Mouse (Mus musculus) lung, postnatal 0 days (tissue): ENCODE data around the gene Rev3l. TPM values are rescaled to one million over a fixed set of nuclear protein-coding genes. Genes with fewer than 3 reads are reported as not detected.

Source experiments
- ATAC-seq: fragments of 200-750 bp; cut with Nextera tagmentation; 2 replicates; pipeline ENCODE4 v1.8.0; 2017; ENCODE audit warnings: moderate library complexity
- DNase-seq: peaks from one replicate; pipeline ENCODE4 v3.0.0-alpha.2; 2016; ENCODE audit warnings: low spot score
- H3K27ac ChIP-seq: fragments of 300-500 bp; sonication (generic); 2 replicates; pipeline ENCODE4 v1.5.1; 2014; ENCODE audit warnings: antibody characterized with exemption, mild to moderate bottlenecking, low read length, mixed read lengths
- H3K27me3 ChIP-seq: fragments of 300-500 bp; sonication (generic); replicated peaks from 2 replicates; pipeline ENCODE4 v1.6.1; 2014; ENCODE audit warnings: low read length, mixed read lengths; ENCODE audit not compliant: insufficient read depth
- H3K36me3 ChIP-seq: fragments of 300-500 bp; sonication (generic); 2 replicates; pipeline ENCODE4 v1.6.1; 2014; ENCODE audit warnings: low read length, mixed read lengths; ENCODE audit not compliant: insufficient read depth
- H3K4me1 ChIP-seq: fragments of 300-500 bp; sonication (generic); 2 replicates; pipeline ENCODE4 v1.6.1; 2014; ENCODE audit warnings: antibody characterized with exemption, low read depth, low read length, mixed read lengths; ENCODE audit not compliant: insufficient read depth
- H3K4me2 ChIP-seq: fragments of 300-500 bp; sonication (generic); replicated peaks from 2 replicates; pipeline ENCODE4 v1.6.1; 2014; ENCODE audit warnings: low read depth, mild to moderate bottlenecking, low read length, moderate library complexity, mixed read lengths
- H3K4me3 ChIP-seq: fragments of 300-500 bp; sonication (generic); 2 replicates; pipeline ENCODE4 v1.5.1; 2014; ENCODE audit warnings: low read depth, low read length
- H3K9ac ChIP-seq: fragments of 300-500 bp; sonication (generic); replicated peaks from 2 replicates; pipeline ENCODE4 v1.6.1; 2014; ENCODE audit warnings: low read depth, mild to moderate bottlenecking
- H3K9me3 ChIP-seq: fragments of 300-500 bp; sonication (generic); 2 replicates; pipeline ENCODE4 v1.6.1; 2016; ENCODE audit warnings: low read length, mixed read lengths
- CTCF ChIP-seq: IDR thresholded peaks from 2 replicates; pipeline ENCODE4 v1.5.1; 2016; ENCODE audit warnings: antibody characterized with exemption, mild to moderate bottlenecking
- EP300 ChIP-seq: IDR thresholded peaks from 2 replicates; pipeline ENCODE4 v1.6.1; 2016; ENCODE audit warnings: antibody characterized with exemption, mild to moderate bottlenecking, control low read depth
- WGBS: fragments of 180-500 bp; shearing (Covaris S2); extraction: QIAGEN DNeasy Blood & Tissue Kit; methylation state at CpG from one replicate; pipeline ENCODE4 v1.1.7; 2014; 5-methylcytosine and 5-hydroxymethylcytosine counted together
- polyA plus RNA-seq: library from polyadenylated mRNA; unstranded; fragments of >200 nt; fragmentation: Nextera tagmentation; extraction: Ambion mirVana; gene quantifications from 2 replicates; pipeline ENCODE4 v1.2.1, GENCODE M21; 2015

Gene Rev3l
- polyA plus RNA-seq, 1 experiment from 2014 or later: 12.9 TPM

DNA sequence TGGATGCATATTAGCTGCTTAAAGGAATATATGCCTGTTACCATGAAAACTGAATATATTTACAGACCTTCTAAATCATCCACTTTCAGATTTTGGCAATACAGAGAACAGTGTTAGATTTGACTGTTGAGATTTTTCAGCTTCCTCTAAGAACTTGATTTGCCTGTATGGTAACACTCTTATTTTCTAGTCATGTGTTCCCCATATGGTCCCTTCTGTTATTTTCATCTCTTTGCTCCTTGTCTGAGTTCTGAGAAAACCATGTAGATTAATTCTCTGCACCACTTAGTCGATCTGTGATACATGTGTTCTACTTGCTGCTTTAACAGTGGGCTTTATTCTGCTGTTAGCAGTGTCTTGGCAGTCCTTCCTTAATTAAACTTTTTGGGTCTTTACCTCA, 110.7 kb downstream of the Rev3l start:
- H3K9me3 ChIP-seq: no peaks in the 10 kb centered on the region
- peaks cover 24% of the 10 kb centered on the region for H3K36me3 ChIP-seq
- DNase-seq: no peak
- 81% methylated on average over 1 of the region's 1 CpGs for WGBS
- H3K4me2 ChIP-seq: no peak overlapping the region
- H3K4me3 ChIP-seq: no peak overlapping the region
- TF ChIP-seq CTCF: no peak
- no peak for TF ChIP-seq EP300
- no peak for ATAC-seq
- H3K9ac ChIP-seq: no peak overlapping the region
- H3K27ac ChIP-seq: no peak overlapping the region
- no peaks in the 10 kb centered on the region for H3K27me3 ChIP-seq
- H3K4me1 ChIP-seq: no peaks in the 10 kb centered on the region

DNA sequence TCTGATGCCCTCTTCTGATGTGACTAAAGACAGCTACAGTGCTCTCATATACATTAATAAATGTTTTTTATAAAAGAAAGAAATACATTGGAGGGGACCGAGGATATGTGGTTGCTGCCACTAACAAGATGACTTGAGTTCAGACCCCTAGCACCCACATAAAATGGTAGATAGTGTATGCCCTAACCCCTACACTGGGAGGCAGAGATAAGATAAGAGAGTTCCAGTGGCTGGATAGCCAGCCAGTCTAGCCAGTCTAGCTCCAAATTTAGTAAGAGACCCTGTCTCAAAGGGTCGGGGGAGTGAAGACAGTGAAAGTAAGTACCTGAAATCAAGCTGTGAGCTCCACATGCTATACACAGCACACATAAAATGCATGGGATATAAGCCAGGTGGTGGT, 133.6 kb downstream of the Rev3l start:
- TF ChIP-seq CTCF (no peak), EP300 (no peak)
- Histone ChIP-seq H3K9me3 (no peaks in the 10 kb centered on the region), H3K36me3 (peaks cover 29% of the 10 kb centered on the region), H3K9ac (no peak overlapping the region), H3K4me2 (no peak overlapping the region), H3K27ac (no peak overlapping the region), H3K4me1 (no peaks in the 10 kb centered on the region), H3K27me3 (no peaks in the 10 kb centered on the region), H3K4me3 (no peak overlapping the region)
- 85% methylated on average over 2 of the region's 2 CpGs for WGBS
- DNase-seq (no peak), ATAC-seq (no peak)

- WGBS: 40% methylated on average over 3 of the region's 3 CpGs
- no peak overlapping the region for H3K9ac ChIP-seq
- DNase-seq: no peak
- H3K4me3 ChIP-seq: no peak overlapping the region
- TF ChIP-seq CTCF (no peak), EP300 (no peak)
- H3K4me2 ChIP-seq: no peak overlapping the region
- no peaks in the 10 kb centered on the region for H3K9me3 ChIP-seq
- ATAC-seq: no peak
- no peak overlapping the region for H3K27ac ChIP-seq
- H3K36me3 ChIP-seq: no peaks in the 10 kb centered on the region
- H3K27me3 ChIP-seq: no peaks in the 10 kb centered on the region
- H3K4me1 ChIP-seq: no peaks in the 10 kb centered on the region
Measured at GRCm38 (mm10) chr10:39888621-39889020, 156.7 kb downstream of the Rev3l start.

GRCm38 (mm10) chr10:39893702-39894697, 162.1 kb downstream of the Rev3l start:
- WGBS: 63% methylated on average over 11 of the region's 11 CpGs
- H3K27me3 ChIP-seq: no peaks in the 10 kb centered on the region
- no peaks in the 10 kb centered on the region for H3K36me3 ChIP-seq
- no peak overlapping the region for H3K27ac ChIP-seq
- DNase-seq: no peak
- no peak overlapping the region for H3K9ac ChIP-seq
- no peaks in the 10 kb centered on the region for H3K9me3 ChIP-seq
- no peak overlapping the region for H3K4me3 ChIP-seq
- H3K4me1 ChIP-seq: no peaks in the 10 kb centered on the region
- no peak for ATAC-seq
- no peak overlapping the region for H3K4me2 ChIP-seq
- TF ChIP-seq EP300: no peak
- no peak for TF ChIP-seq CTCF

GRCm38 (mm10) chr10:39896503-39896902, 164.6 kb downstream of the Rev3l start:
- Histone ChIP-seq H3K9me3 (no peaks in the 10 kb centered on the region), H3K4me2 (no peak overlapping the region), H3K4me3 (no peak overlapping the region), H3K27ac (no peak overlapping the region), H3K9ac (no peak overlapping the region), H3K27me3 (no peaks in the 10 kb centered on the region), H3K36me3 (no peaks in the 10 kb centered on the region), H3K4me1 (no peaks in the 10 kb centered on the region)
- ATAC-seq (no peak), DNase-seq (no peak)
- TF ChIP-seq CTCF: peak; percentile 41
- TF ChIP-seq EP300: no peak
- 75% methylated on average over 5 of the region's 5 CpGs for WGBS

- ATAC-seq (peak; percentile 99), DNase-seq (peak; percentile 96)
- 1% methylated on average over 38 of the region's 41 CpGs for WGBS
- Histone ChIP-seq H3K9ac (peak within 1 kb of the TSS; percentile 49), H3K4me1 (no peaks in the 10 kb centered on the region), H3K27ac (peak within 1 kb of the TSS; percentile 71), H3K4me3 (peak within 1 kb of the TSS; percentile 65), H3K36me3 (no peaks in the 10 kb centered on the region), H3K4me2 (peak within 1 kb of the TSS; percentile 78), H3K9me3 (no peaks in the 10 kb centered on the region), H3K27me3 (no peaks in the 10 kb centered on the region)
- TF ChIP-seq EP300 (no peak), CTCF (0 out of 2 replicates have a peak, but pooled peaks have one; percentile 4)
Measured at GRCm38 (mm10) chr10:39898874-39899371, 167.0 kb downstream of the Rev3l start, which contains the start of gene Mfsd4b4. Gene Mfsd4b4 (minus strand): TSS chr10:39899238.
